Mouse (Mus musculus): ENCODE measurements around the gene Cenpt.

Cenpt gene

DNA sequence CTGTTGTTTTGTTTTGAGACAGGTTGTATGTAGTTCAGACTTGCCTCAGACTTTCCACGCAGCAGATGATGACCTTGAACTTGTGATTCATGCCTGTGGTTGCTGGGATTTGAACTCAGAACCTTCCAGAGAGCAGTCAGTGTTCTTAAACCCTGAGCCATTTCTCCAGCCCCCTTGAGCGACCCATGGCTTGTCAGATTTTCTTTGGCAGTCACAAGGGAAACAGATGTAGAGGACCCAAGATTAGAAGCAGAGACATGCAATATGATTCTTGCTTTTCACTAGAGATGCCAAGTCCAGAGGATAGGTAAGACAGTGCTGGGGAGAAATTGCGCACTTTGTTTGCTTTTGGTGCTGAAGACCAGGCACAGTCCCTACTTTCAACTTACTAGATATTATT, at the start of gene Cenpt:
Gene Cenpt, minus strand, starts transcription at position 101 of the 400 bp plus-strand sequence.
- no peak for DNase-seq

GRCm38 (mm10) chr8:105900941-105901616, 48.0 kb upstream of the Cenpt start:
- no peak for DNase-seq

DNA sequence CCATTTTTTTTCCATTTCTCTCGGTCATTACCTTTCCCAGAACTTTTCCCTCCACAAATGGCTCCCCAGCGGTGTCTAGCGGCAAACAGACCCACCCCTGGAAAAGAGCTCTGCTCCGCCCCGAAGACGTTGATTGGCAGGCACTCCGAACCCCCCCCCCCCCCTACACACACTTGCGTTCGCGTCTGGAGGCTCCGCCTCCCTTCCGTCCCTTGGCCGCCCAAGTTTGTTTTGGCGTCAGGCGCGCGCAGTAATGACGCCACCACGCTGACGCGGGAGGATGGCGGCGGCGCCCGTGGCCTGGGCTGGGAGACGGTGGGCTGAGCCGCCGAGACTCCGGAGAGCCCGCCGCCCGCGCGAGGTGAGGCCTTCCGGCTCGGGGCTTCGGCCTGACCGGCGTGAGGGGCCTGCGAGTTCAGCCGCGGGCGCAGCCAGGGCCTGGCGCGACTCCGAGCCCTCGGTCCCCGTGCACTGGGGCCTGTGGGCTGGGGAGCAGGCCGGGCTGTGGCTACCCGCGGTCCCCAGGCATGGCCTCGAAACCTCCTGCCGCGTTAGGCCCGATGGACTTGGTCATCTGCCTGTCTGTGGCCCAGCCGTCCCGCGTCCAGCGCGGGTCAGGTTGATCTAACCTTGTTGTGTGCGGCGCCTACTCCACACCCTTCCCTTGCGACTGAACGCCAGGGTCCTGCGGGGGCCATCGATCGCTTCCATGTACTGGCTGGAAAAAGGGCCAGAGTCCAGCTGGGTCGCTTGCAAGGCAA, 47.3 kb upstream of the Cenpt start, which contains the start of gene Pskh1:
Gene Pskh1, plus strand, starts transcription at position 262 of the 761 bp plus-strand sequence.
- peak; percentile 96 for DNase-seq

DNA sequence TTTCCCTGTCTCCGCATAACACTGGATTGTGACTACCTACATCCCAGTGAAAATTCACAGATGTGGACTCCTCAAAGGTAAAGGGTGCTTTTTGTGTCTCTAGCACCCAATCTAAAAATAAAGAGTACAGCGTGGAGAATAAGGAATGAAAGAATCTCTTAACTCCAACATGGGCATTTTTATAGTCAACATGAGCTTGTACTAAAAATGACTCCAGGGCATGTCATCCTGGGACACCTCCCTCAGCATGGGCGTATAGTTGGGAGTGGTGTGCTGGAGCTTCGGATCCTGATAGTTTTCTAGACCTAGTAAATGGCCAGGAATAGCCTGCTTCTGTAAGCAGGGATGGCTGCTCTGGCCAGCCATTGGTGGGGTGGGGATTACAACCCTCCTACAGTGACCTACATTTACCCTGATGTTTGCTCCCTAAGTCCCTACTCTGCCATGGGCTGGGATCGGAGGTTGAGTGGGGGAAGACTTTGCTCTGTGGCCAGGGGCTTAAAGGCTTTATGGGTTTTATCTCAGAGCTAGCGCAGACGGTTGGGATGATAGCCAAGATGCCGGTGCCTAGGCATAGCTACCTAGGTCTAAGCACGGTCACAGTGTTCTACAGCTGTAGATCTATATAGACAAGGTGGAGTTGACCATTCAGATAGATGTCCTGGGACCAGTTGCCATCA, 44.9 kb upstream of the Cenpt start:
- DNase-seq, result no peak

GRCm38 (mm10) chr8:105893339-105893738, 40.3 kb upstream of the Cenpt start, which contains the start of gene Nrn1l:
TSS of gene Nrn1l (plus strand) at chr8:105893567.
- DNase-seq, result peak; percentile 70

DNA sequence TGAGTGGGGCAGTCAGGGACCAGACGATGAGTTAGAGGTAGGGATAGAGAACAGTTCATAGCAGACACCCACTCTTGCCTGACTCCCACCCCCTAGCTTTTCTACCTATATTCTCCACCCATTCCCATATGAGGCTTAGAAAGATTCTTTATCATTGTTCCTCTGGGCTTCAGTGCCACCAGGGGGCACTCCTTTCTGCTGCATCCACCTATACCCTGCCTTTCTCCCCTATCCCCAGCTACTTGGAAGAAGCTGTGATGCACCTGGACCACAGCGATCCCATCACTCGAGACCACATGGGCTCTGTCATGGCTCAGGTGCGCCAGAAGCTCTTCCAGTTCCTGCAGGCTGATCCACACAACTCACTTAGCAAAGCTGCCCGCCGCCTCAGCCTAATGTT, 39.4 kb upstream of the Cenpt start:
- no peak for DNase-seq

DNA sequence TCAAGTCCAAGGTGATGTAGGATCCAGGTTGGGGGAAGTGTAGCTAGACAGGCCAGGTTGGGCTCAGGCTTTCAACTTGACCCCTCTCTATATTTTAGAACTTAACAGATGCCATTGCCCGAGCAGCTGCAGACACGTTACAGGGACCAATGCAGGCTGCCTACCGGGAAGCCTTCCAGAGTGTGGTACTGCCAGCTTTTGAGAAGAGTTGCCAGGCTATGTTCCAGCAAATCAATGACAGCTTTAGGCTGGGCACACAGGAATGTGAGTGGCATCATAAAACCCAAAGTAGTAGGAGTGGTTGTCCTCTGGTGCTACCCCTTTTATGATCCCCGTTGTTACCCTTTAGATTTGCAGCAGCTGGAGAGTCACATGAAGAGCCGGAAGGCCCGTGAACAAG, 37.8 kb upstream of the Cenpt start:
- no peak for DNase-seq

DNA sequence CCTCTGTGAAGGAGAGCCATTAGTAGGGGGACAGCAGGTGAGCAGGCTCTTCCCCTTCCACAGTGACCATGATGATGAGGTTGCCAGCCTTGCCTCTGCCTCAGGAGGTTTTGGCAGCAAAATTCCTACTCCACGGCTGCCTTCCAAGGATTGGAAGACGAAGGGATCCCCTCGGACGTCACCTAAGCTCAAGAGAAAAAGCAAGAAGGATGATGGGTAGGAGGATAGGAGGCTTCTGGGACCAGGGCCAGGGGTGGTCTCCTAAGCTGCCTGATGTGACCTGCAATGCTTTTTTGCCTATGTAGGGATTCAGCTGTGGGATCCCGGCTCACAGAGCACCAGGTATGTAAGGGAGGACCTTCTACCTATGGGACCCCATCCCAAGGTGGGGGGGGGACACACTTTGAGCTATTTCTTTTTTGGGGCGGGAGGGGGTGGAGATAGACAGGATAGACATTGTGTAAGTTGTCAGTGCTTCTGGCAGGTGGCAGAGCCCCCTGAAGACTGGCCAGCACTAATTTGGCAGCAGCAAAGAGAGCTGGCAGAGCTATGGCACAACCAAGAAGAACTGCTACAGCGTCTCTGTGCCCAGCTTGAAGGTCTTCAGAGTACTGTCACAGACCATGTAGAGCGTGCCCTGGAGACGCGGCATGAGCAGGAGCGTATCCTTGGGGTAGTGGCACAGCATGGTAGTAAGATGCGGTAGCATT, 36.8 kb upstream of the Cenpt start:
- no peak for DNase-seq

- peak; percentile 86 for DNase-seq
Measured at GRCm38 (mm10) chr8:105880754-105881520, 27.9 kb upstream of the Cenpt start, which contains the start of gene Edc4. TSS of gene Edc4 (plus strand) at chr8:105880881.

GRCm38 (mm10) chr8:105874301-105874700, 21.2 kb upstream of the Cenpt start:
- DNase-seq, result no peak

DNA sequence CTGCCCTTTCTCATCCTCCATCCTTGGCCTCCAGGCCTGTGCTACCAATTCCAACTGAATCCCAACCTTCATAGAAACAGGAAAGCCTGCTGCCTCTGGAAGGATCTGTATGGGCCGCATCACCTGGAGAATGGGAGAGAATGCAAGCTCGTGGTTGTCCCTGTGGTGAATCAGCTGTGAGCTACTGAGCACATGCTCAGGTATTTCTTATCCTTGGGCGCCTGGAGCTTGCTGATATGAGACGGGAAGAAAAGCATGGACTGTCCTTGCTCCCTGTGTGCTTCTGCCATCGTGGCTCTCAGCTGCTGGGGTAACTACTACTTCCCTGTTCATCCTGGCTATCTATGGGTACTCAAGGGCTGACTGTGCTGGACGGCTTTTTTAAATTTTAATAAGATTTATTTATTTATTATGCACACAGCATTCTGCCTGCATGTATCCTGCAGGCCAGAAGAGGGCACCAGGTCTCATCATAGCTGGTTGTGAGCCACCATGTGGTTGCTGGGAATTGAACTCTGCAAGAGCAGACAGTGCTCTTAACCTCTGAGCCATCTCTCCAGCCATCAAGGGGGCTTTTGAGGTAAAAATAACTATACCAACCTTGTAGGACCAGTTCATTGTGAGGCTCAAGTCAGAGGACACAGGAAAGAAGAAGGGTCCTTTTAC, 13.4 kb upstream of the Cenpt start:
- DNase-seq, result peak; percentile 36

- DNase-seq, result peak; percentile 40
Measured at GRCm38 (mm10) chr8:105861951-105862350, 8.9 kb upstream of the Cenpt start.

DNA sequence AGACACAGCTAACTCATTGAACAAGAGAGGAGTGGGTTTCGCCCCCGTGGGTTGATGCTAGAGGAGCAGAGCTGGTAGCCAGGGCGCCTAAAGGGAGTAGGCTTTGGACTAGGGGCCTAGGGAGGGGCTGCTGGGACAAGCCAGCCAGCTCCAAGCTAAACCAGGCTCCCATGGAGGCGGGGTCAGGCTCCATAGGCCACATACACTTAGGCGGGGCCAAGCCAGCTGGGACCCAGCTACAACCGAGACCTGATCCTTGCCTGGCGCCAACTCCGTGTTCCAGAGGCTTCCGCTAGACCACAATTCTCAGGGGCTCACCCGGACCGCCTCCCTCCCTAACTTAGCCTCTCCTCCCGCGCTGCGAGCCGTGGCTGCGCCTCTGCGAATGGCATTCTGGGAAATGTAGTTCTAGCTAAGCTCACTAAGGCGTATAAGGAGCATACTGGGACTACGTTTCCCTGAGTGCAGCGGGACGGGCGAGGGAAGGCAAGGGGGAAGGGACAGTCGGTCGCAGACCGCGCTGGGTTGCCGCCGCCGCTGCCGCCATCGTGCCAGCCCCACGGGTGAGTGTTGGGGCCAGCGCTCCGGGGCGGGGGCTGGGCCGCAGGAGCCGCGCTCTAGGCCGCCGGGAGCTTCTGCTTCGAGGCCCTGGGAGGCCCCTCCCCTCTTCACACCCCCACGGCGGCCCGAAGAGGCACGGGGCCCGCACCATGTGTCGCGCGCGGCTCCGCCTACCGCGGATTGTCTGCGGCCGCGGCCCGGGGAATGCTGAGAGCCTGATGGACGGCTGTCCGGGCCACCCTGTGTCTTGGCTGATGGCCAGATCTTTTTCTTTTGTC, 7.3 kb upstream of the Cenpt start, which contains the start of gene Nutf2:
Gene Nutf2, plus strand, starts transcription at position 438 of the 839 bp plus-strand sequence.
- DNase-seq, result peak; percentile 98

- DNase-seq, result peak; percentile 77
Measured at GRCm38 (mm10) chr8:105859314-105859713, 6.2 kb upstream of the Cenpt start.

DNA sequence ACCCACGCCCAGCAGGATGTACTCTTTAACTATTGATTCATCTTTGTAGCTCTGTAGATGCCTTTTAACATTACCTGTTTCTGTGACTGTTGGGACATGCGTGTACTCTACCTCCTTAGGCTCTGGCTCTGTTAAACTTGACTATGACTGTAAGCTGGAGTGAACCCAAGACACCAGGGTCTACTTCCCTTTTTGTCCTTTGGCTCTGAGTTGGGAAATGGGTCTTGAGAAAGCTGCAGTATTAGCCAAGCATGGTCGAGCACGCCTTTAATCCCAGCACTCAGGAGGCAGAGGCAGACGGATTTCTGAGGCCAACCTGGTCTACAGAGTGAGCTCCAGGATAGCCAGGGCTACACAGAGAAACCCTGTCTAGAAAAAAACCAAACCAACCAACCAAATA, 5.4 kb upstream of the Cenpt start:
- DNase-seq, result no peak

- DNase-seq, result no peak
Measured at GRCm38 (mm10) chr8:105856168-105856835, 3.2 kb upstream of the Cenpt start.

- DNase-seq, result peak; percentile 63
Measured at GRCm38 (mm10) chr8:105855248-105856167, 2.4 kb upstream of the Cenpt start.

DNA sequence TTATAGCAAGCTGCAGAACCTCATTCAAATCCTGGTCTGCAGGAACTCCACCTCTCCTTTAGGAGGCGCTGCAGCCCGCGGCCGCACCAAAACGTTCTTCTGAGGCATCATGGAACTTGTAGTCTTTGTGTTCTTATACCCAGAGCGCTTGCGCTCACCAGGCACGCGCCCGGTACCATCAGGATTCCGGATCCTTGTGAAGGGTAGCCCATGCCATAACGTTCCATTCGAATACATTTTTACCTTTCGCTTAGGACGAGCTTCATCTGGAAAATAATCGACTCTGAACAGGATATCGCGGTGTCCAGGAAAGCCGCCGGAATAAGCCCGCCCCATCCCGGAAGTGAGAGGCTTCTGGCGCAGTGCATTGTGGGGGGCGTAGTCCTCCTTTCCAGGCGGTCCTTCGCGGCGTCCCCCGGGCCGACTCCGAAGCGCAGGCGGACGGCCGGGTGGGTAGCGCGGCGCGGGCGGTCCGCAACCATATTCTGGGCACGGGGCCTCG, 1.7 kb upstream of the Cenpt start, which contains the start of gene Thap11:
Gene Thap11, plus strand, starts transcription at position 418 of the 502 bp plus-strand sequence.
- DNase-seq, result peak; percentile 94
